Mouse (Mus musculus) embryonic facial prominence, embryonic 10.5 days (tissue): Measurements from ENCODE around the gene Glp2r. TPM values are rescaled to one million over a fixed set of nuclear protein-coding genes. Genes with fewer than 3 reads are reported as not detected.

ENCODE experiments used
- DNase-seq: peaks from one replicate; pipeline ENCODE4 v3.0.0-alpha.2; 2017; ENCODE audit warnings: low spot score
- H3K27ac ChIP-seq: fragments of 300-500 bp; sonication (generic); replicated peaks from 2 replicates; pipeline ENCODE4 v1.5.1; 2016; ENCODE audit warnings: mild to moderate bottlenecking
- H3K27me3 ChIP-seq: fragments of 300-500 bp; sonication (generic); replicated peaks from 2 replicates; pipeline ENCODE4 v1.6.1; 2016; ENCODE audit warnings: low read depth, mild to moderate bottlenecking; ENCODE audit not compliant: poor library complexity, severe bottlenecking
- H3K36me3 ChIP-seq: fragments of 300-500 bp; sonication (generic); replicated peaks from 2 replicates; pipeline ENCODE4 v1.6.1; 2016; ENCODE audit warnings: mild to moderate bottlenecking, moderate library complexity
- H3K4me1 ChIP-seq: fragments of 300-500 bp; sonication (generic); 2 replicates; pipeline ENCODE4 v1.6.1; 2016
- H3K4me3 ChIP-seq: fragments of 300-500 bp; sonication (generic); 2 replicates; pipeline ENCODE4 v1.5.1; 2016; ENCODE audit warnings: mild to moderate bottlenecking, moderate library complexity
- H3K9me3 ChIP-seq: fragments of 300-500 bp; sonication (generic); 2 replicates; pipeline ENCODE4 v1.6.1; 2016; ENCODE audit warnings: mild to moderate bottlenecking
- WGBS: fragments of 180-500 bp; shearing (Covaris S2); methylation state at CpG from one replicate; pipeline ENCODE4 v1.1.7; 2016; 5-methylcytosine and 5-hydroxymethylcytosine counted together
- polyA plus RNA-seq: library from polyadenylated mRNA; unstranded; fragments of >200 nt; fragmentation: Nextera tagmentation; extraction: Ambion mirVana; gene quantifications from 2 replicates; pipeline ENCODE4 v1.2.1, GENCODE M21; 2016

Gene Glp2r
- polyA plus RNA-seq, 1 experiment from 2014 or later, result not detected

DNA sequence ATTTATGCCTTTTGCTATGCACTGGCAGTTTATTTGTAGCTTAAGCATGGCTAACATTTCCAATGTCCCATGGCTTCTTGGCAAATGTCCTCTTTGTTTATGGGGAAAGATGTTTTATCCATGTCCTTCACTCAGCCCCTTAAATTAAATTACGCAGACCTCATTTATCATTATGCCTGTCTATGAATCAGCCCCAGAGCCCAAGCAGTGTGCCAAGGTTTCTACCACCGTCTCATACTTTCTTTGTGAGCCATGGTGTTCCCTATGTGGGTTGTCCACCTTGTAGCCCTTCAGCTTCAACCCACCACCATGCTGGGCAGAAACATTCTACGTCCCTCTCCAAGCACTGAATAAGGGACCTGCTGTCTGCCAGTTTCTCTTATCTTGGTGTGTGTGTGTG lies 132.6 kb downstream of the Glp2r start:
- no peak for DNase-seq
- WGBS, result 90% methylated on average over 3 of the region's 3 CpGs
- Histone ChIP-seq H3K36me3 (no peaks in the 10 kb centered on the region), H3K27me3 (no peaks in the 10 kb centered on the region), H3K4me3 (no peak overlapping the region), H3K9me3 (no peaks in the 10 kb centered on the region), H3K27ac (no peak overlapping the region), H3K4me1 (peaks cover 11% of the 10 kb centered on the region)

DNA sequence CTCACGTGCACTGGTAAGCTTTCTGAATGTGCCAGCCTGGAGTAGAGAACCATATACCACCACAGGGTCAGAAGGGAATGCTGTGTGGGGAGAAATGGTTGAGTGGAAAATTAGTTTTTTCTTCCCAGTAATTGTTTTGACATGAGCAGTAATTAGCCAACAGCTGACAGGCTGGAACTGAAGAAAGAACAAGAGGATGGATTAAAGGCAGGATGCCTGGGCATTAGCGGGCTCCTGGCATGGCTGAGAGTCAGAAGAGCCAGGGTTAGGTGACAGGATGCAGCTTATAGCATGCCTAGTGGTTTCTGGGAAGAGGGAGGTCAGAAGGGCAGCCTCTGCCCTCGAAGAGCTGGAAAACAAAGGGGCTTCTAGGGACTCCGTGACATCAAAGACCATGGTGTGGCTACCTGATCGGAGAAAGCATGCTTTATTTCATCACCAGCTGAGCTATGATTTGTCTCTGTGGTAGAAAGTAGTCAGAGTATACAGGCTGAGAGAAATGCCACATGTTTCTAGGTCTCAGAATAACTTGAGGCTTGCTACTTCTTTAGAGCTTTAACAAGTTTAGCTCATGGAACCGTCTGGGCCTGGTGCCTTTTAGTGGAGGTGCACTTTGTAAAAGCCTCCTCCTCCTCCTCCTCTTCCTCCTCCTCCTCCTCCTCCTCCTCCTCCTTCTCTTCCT lies 133.9 kb downstream of the Glp2r start:
- no peak overlapping the region for H3K4me3 ChIP-seq
- no peaks in the 10 kb centered on the region for H3K27me3 ChIP-seq
- peak overlapping the region; percentile 41; the same call in 1 of the 2 replicates for H3K27ac ChIP-seq
- 48% methylated on average over 6 of the region's 6 CpGs for WGBS
- no peak for DNase-seq
- peaks cover 11% of the 10 kb centered on the region for H3K4me1 ChIP-seq
- no peaks in the 10 kb centered on the region for H3K9me3 ChIP-seq
- no peaks in the 10 kb centered on the region for H3K36me3 ChIP-seq

DNA sequence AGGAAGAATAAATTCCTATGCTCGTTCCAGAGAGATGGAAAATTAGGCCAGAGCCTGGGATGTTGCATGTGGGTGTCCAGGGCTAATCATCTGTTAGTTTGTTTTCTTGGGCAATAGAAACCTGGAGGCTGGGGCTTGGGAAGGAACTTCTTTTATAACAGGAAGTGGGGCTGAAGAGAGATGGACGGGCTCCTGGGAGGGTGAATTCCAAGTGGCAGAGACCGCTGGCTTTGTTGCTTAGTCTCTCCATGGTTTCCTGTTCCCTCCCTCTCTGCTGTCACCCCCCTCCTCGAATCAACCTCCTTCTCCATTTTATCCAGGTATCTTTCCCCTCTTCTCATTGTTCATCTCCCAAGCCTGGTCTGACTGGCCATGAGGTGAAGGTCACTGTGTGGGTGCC lies 134.8 kb downstream of the Glp2r start:
- no peak for DNase-seq
- Histone ChIP-seq H3K27ac (no peak overlapping the region), H3K9me3 (no peaks in the 10 kb centered on the region), H3K4me1 (peaks cover 11% of the 10 kb centered on the region), H3K27me3 (no peaks in the 10 kb centered on the region), H3K36me3 (no peaks in the 10 kb centered on the region), H3K4me3 (no peak overlapping the region)
- 67% methylated on average over 4 of the region's 4 CpGs for WGBS

DNA sequence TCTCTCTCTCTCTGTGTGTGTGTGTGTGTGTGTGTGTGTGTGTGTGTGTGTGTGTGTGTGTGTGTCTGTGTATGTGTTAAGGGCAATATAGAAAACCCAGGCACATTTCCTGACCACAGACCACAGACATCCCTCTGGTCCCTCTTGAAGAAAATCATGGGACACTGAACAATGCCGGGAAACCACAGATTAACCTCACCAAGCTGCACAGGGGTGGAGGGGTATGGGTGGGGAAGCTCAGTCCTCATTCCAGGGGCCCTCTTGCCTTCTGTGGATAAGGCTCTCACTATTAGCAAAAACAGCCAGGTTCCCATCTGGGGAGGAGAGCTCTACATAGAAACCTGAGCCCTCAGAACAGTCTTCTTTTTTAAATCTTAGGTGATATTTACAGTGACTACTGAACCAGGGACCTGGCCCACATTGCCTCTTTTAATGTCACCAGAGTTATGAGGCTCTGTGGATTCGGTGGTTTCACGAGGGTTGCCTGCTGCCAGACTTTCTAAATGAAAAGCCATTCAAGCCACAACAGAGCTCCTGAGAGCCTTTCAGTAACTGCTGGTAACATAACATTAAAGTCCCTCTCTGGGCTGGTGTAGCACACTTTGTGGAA lies 137.2 kb downstream of the Glp2r start:
- WGBS, result 81% methylated on average over 3 of the region's 3 CpGs
- no peak for DNase-seq
- Histone ChIP-seq H3K9me3 (no peaks in the 10 kb centered on the region), H3K4me1 (peaks cover 11% of the 10 kb centered on the region), H3K27me3 (no peaks in the 10 kb centered on the region), H3K27ac (no peak overlapping the region), H3K36me3 (no peaks in the 10 kb centered on the region), H3K4me3 (no peak overlapping the region)

DNA sequence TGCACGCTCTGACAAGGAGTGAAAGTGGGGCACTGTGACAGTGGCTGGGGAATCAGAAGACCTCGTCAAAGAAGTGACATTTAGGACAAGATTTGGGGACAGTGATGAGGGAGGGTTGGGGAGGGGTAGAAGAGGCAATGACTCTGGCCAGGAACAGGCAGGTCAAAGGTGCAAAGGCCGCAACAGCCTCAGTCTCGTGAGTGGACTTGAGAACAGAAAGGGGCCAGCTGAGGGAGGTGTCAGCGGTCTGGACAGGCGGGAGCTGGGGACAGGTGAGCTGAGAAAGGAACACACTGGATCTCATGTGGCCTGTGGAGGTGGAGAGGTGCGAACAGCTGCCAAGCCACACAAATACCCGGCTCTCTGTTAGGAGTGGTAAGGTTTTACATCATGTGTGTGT lies 138.0 kb downstream of the Glp2r start:
- Histone ChIP-seq H3K36me3 (no peaks in the 10 kb centered on the region), H3K4me1 (peaks cover 11% of the 10 kb centered on the region), H3K27me3 (no peaks in the 10 kb centered on the region), H3K27ac (no peak overlapping the region), H3K9me3 (no peaks in the 10 kb centered on the region), H3K4me3 (no peak overlapping the region)
- WGBS, result 77% methylated on average over 8 of the region's 8 CpGs
- DNase-seq, result no peak

DNA sequence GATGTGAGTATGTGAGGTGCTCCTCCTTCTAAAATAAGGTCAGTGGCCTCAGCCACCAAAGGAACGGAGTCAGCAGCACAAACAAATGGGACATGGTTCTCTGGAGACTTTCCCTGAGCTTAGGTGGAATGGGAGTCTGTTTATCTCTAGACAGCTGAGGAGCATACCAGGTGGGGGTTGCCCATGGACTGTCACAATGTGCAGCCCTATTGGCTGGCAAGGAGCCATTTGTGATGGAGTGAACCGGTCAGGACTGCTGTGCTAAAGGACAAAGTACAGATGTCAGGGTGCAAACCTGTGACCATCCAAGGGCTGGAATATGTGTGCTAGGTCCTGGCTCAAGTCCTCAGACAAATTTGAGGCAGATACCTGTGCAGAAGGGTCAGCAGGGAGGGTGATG lies 142.4 kb downstream of the Glp2r start:
- H3K4me1 ChIP-seq, result no peaks in the 10 kb centered on the region
- H3K4me3 ChIP-seq, result no peak overlapping the region
- WGBS, result 76% methylated on average over 2 of the region's 2 CpGs
- no peaks in the 10 kb centered on the region for H3K36me3 ChIP-seq
- no peak overlapping the region for H3K27ac ChIP-seq
- no peak for DNase-seq
- no peaks in the 10 kb centered on the region for H3K27me3 ChIP-seq
- H3K9me3 ChIP-seq, result no peaks in the 10 kb centered on the region

DNA sequence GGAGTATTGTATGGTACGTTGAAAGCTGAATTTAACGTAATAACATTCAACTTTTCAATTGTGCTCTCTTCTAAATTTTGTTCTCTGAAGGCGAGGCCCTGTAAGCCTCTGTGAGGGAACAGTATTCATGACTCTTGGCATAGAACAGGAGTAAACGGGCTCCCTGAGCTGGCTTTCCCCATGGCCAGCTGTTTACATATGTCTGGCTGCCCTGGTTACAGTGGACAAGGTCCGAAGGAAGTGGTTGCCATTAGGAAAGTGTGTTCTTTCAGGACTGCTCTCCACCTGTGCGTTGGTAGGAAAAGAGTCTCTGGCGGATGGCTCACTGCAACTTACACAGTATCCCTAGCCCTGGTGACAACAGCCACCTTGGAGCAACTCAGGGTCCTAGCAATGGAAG lies 143.8 kb downstream of the Glp2r start:
- Histone ChIP-seq H3K4me1 (no peaks in the 10 kb centered on the region), H3K27me3 (no peaks in the 10 kb centered on the region), H3K27ac (no peak overlapping the region), H3K4me3 (no peak overlapping the region), H3K9me3 (no peaks in the 10 kb centered on the region), H3K36me3 (no peaks in the 10 kb centered on the region)
- DNase-seq, result no peak
- 90% methylated on average over 7 of the region's 7 CpGs for WGBS

DNA sequence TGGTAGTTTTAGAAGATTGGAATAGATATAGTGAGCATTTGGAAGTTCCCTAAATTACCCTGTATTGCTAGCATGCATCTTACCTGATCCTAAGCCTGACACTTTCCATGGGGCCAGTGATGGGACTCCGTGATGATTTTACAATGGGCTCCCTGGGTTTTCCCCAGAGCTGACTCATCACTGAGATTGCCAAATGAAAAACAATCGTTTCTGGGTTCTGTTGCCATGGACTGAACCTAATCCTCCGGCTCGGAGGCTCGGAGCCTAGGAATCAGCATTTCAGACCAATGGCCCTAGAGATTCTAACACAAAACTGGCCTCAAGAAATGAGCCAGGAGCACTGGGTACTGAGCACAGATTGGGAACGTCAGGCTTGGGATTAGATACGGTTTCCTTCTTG lies 148.6 kb downstream of the Glp2r start:
- no peaks in the 10 kb centered on the region for H3K36me3 ChIP-seq
- no peaks in the 10 kb centered on the region for H3K4me1 ChIP-seq

DNA sequence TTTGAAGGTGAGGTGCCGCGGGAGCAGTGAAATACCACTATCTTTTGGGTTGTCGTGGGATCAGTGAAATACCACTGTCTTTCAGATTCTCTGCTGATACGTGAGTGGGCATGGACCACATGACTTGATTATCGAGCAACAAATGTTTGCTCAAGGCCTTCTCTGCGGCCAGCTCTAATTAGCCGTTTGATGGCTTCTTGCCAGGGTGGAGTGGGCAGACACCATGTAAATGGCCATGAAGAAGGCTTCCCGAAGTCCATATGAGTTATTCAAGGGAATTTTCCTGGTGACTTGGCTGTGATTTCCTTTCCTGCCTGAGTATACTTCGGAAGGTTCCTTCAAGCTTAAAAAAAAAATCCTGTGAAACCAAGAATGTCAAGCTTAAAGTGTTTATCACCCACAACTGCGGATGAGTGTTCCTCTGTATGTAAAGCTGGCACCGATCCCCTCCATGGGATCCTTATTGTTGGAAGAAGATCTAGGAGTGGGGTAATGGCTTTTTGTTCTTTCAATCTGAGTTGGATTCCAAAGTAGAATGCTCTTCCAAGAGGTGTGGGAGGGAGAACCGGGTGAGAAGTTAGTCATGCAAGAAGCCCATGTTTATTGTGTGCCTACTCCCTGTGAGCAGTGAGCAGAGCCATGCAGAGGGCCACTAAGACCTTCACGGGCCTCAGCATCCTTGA lies 154.3 kb downstream of the Glp2r start:
- 90% methylated on average over 13 of the region's 13 CpGs for WGBS

More for the DNA sequence above, 148.6 kb downstream of the Glp2r start:
- Histone ChIP-seq H3K9me3 (no peaks in the 10 kb centered on the region), H3K27me3 (no peaks in the 10 kb centered on the region), H3K4me3 (no peak overlapping the region), H3K27ac (no peak overlapping the region)
- DNase-seq, result no peak
- WGBS, result 86% methylated on average over 7 of the region's 7 CpGs

DNA sequence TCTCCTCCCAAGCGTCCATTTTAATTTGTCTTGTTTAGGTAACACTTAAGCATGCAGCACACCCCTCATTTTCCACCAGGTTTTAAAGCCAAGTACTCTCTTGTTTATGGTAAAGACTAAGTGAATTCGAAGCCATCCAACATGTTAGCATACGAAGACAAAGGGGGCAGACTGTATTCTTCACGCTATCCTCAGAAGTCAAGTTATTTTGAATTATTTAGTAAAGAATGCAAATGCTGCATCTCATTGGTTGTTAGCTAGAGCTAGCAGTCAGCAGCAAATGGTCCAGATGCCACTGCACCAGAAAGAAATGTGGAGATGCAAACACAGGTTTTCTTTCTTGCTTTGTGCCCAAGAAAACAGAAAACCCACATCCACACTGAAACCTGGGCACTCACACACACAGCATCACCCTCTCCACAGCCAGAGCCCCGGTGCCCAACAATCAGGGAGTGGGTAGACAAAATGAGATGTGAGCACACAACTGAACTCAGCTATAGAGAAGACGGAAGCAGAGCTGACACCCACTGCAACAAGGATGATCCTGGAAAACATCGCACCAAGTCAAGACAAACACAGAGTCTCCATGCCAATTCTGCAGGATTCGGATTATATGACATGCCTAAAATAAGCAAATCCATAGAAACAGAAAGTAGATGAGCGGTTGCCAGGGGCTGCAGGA lies 158.7 kb downstream of the Glp2r start:
- no peaks in the 10 kb centered on the region for H3K27me3 ChIP-seq
- no peaks in the 10 kb centered on the region for H3K9me3 ChIP-seq
- H3K4me1 ChIP-seq, result no peaks in the 10 kb centered on the region
- H3K36me3 ChIP-seq, result no peaks in the 10 kb centered on the region
- WGBS, result 85% methylated on average over 9 of the region's 9 CpGs
- H3K27ac ChIP-seq, result no peak overlapping the region
- no peak for DNase-seq
- no peak overlapping the region for H3K4me3 ChIP-seq

More for the DNA sequence above, 154.3 kb downstream of the Glp2r start:
- Histone ChIP-seq H3K27ac (no peak overlapping the region), H3K36me3 (no peaks in the 10 kb centered on the region), H3K27me3 (no peaks in the 10 kb centered on the region), H3K9me3 (no peaks in the 10 kb centered on the region), H3K4me3 (no peak overlapping the region), H3K4me1 (no peaks in the 10 kb centered on the region)
- no peak for DNase-seq
